Mouse (Mus musculus): ENCODE results near the gene Auts2. TPM values are rescaled to one million over a fixed set of nuclear protein-coding genes. Genes with fewer than 3 reads are reported as not detected.
A peak's percentile ranks its signal among the peaks of the same experiment; 100 is the strongest.

Gene Auts2
- polyA plus RNA-seq, 1 experiment from 2014 or later = 32.6 TPM

GRCm38 (mm10) chr5:131664657-131665056, 878.5 kb downstream of the Auts2 start:
- WGBS = 93% methylated on average over 7 of the region's 7 CpGs

GRCm38 (mm10) chr5:131662657-131663056, 880.5 kb downstream of the Auts2 start:
- Histone ChIP-seq H3K9ac (ENCODE audit: low read depth, low read length) (no peak overlapping the region), H3K27me3 (ENCODE audit: control insufficient read depth, insufficient read depth, low read length) (no peaks in the 10 kb centered on the region), H3K27ac (ENCODE audit: low read depth, low read length) (no peak overlapping the region), H3K9me3 (ENCODE audit: control insufficient read depth, low read length) (no peaks in the 10 kb centered on the region), H3K36me3 (ENCODE audit: control insufficient read depth, insufficient read depth, low read length) (no peaks in the 10 kb centered on the region), H3K4me3 (ENCODE audit: low read length) (no peak overlapping the region), H3K4me2 (replicated peaks; ENCODE audit: low read depth, low read length) (no peak overlapping the region), H3K4me1 (ENCODE audit: control insufficient read depth, insufficient read depth, low read length) (0 out of 2 replicates have a peak, but pooled peaks cover 6% of the 10 kb centered on the region)
- WGBS = 55% methylated on average over 2 of the region's 2 CpGs
- ATAC-seq (ENCODE audit: low FRiP score, low TSS enrichment) = no peak

More at GRCm38 (mm10) chr5:131664657-131665056, 878.5 kb downstream of the Auts2 start:
- H3K27ac ChIP-seq (ENCODE audit: low read depth, low read length) = no peak overlapping the region
- H3K9ac ChIP-seq (ENCODE audit: low read depth, low read length) = no peak overlapping the region
- H3K4me2 ChIP-seq (replicated peaks; ENCODE audit: low read depth, low read length) = no peak overlapping the region
- H3K4me3 ChIP-seq (ENCODE audit: low read length) = no peak overlapping the region
- H3K4me1 ChIP-seq (ENCODE audit: control insufficient read depth, insufficient read depth, low read length) = 0 out of 2 replicates have a peak, but pooled peaks cover 6% of the 10 kb centered on the region
- no peaks in the 10 kb centered on the region for H3K27me3 ChIP-seq (ENCODE audit: control insufficient read depth, insufficient read depth, low read length)
- H3K9me3 ChIP-seq (ENCODE audit: control insufficient read depth, low read length) = no peaks in the 10 kb centered on the region
- ATAC-seq (ENCODE audit: low FRiP score, low TSS enrichment) = no peak
- H3K36me3 ChIP-seq (ENCODE audit: control insufficient read depth, insufficient read depth, low read length) = no peaks in the 10 kb centered on the region

- Histone ChIP-seq H3K27me3 (ENCODE audit: control insufficient read depth, insufficient read depth, low read length) (no peaks in the 10 kb centered on the region), H3K4me1 (ENCODE audit: control insufficient read depth, insufficient read depth, low read length) (0 out of 2 replicates have a peak, but pooled peaks cover 6% of the 10 kb centered on the region), H3K4me2 (replicated peaks; ENCODE audit: low read depth, low read length) (no peak overlapping the region), H3K4me3 (ENCODE audit: low read length) (no peak overlapping the region), H3K36me3 (ENCODE audit: control insufficient read depth, insufficient read depth, low read length) (no peaks in the 10 kb centered on the region), H3K9ac (ENCODE audit: low read depth, low read length) (no peak overlapping the region), H3K27ac (ENCODE audit: low read depth, low read length) (no peak overlapping the region), H3K9me3 (ENCODE audit: control insufficient read depth, low read length) (no peaks in the 10 kb centered on the region)
- 94% methylated on average over 19 of the region's 19 CpGs for WGBS
- no peak for ATAC-seq (ENCODE audit: low FRiP score, low TSS enrichment)
These were observed 884.2 kb downstream of the Auts2 start for GRCm38 (mm10) chr5:131658822-131659515.

GRCm38 (mm10) chr5:131654206-131654605, 888.9 kb downstream of the Auts2 start:
- Histone ChIP-seq H3K27ac (ENCODE audit: low read depth, low read length) (no peak overlapping the region), H3K9me3 (ENCODE audit: control insufficient read depth, low read length) (no peaks in the 10 kb centered on the region), H3K27me3 (ENCODE audit: control insufficient read depth, insufficient read depth, low read length) (no peaks in the 10 kb centered on the region), H3K4me3 (ENCODE audit: low read length) (no peak overlapping the region), H3K36me3 (ENCODE audit: control insufficient read depth, insufficient read depth, low read length) (no peaks in the 10 kb centered on the region), H3K4me2 (replicated peaks; ENCODE audit: low read depth, low read length) (no peak overlapping the region), H3K9ac (ENCODE audit: low read depth, low read length) (no peak overlapping the region), H3K4me1 (ENCODE audit: control insufficient read depth, insufficient read depth, low read length) (peaks cover 13% of the 10 kb centered on the region)
- no peak for ATAC-seq (ENCODE audit: low FRiP score, low TSS enrichment)
- WGBS = 67% methylated on average over 7 of the region's 7 CpGs

GRCm38 (mm10) chr5:131650381-131650891, 892.7 kb downstream of the Auts2 start:
- no peak overlapping the region; the same call in 1 of the 2 replicates for H3K9ac ChIP-seq (ENCODE audit: low read depth, low read length)
- H3K27me3 ChIP-seq (ENCODE audit: control insufficient read depth, insufficient read depth, low read length) = no peaks in the 10 kb centered on the region
- WGBS = 16% methylated on average over 11 of the region's 11 CpGs
- no peaks in the 10 kb centered on the region for H3K36me3 ChIP-seq (ENCODE audit: control insufficient read depth, insufficient read depth, low read length)
- peaks cover 25% of the 10 kb centered on the region for H3K4me1 ChIP-seq (ENCODE audit: control insufficient read depth, insufficient read depth, low read length)
- no peak overlapping the region for H3K4me2 ChIP-seq (replicated peaks; ENCODE audit: low read depth, low read length)
- H3K9me3 ChIP-seq (ENCODE audit: control insufficient read depth, low read length) = no peaks in the 10 kb centered on the region
- no peak overlapping the region for H3K27ac ChIP-seq (ENCODE audit: low read depth, low read length)
- peak; percentile 43; the same call in 1 of the 2 replicates for ATAC-seq (ENCODE audit: low FRiP score, low TSS enrichment)
- no peak overlapping the region for H3K4me3 ChIP-seq (ENCODE audit: low read length)

GRCm38 (mm10) chr5:131647683-131648119, 895.4 kb downstream of the Auts2 start:
- WGBS = 12% methylated on average over 4 of the region's 4 CpGs
- no peaks in the 10 kb centered on the region for H3K9me3 ChIP-seq (ENCODE audit: control insufficient read depth, low read length)
- H3K27me3 ChIP-seq (ENCODE audit: control insufficient read depth, insufficient read depth, low read length) = no peaks in the 10 kb centered on the region
- no peak for ATAC-seq (ENCODE audit: low FRiP score, low TSS enrichment)
- H3K27ac ChIP-seq (ENCODE audit: low read depth, low read length) = no peak overlapping the region
- 0 out of 2 replicates have a peak overlapping the region, but pooled peaks have one; percentile 12 for H3K9ac ChIP-seq (ENCODE audit: low read depth, low read length)
- H3K36me3 ChIP-seq (ENCODE audit: control insufficient read depth, insufficient read depth, low read length) = no peaks in the 10 kb centered on the region
- H3K4me1 ChIP-seq (ENCODE audit: control insufficient read depth, insufficient read depth, low read length) = peaks cover 41% of the 10 kb centered on the region
- no peak overlapping the region for H3K4me2 ChIP-seq (replicated peaks; ENCODE audit: low read depth, low read length)
- no peak overlapping the region for H3K4me3 ChIP-seq (ENCODE audit: low read length)

- Histone ChIP-seq H3K36me3 (ENCODE audit: control insufficient read depth, insufficient read depth, low read length) (no peaks in the 10 kb centered on the region), H3K27ac (ENCODE audit: low read depth, low read length) (no peak overlapping the region), H3K9me3 (ENCODE audit: control insufficient read depth, low read length) (no peaks in the 10 kb centered on the region), H3K9ac (ENCODE audit: low read depth, low read length) (no peak overlapping the region), H3K4me3 (ENCODE audit: low read length) (no peak overlapping the region), H3K4me2 (replicated peaks; ENCODE audit: low read depth, low read length) (no peak overlapping the region), H3K27me3 (ENCODE audit: control insufficient read depth, insufficient read depth, low read length) (no peaks in the 10 kb centered on the region), H3K4me1 (ENCODE audit: control insufficient read depth, insufficient read depth, low read length) (peaks cover 44% of the 10 kb centered on the region)
- 39% methylated on average over 4 of the region's 4 CpGs for WGBS
- no peak for ATAC-seq (ENCODE audit: low FRiP score, low TSS enrichment)
These were observed 896.0 kb downstream of the Auts2 start for GRCm38 (mm10) chr5:131647104-131647682.

GRCm38 (mm10) chr5:131646192-131646775, 896.9 kb downstream of the Auts2 start:
- H3K9ac ChIP-seq (ENCODE audit: low read depth, low read length) = no peak overlapping the region
- no peak for ATAC-seq (ENCODE audit: low FRiP score, low TSS enrichment)
- H3K4me2 ChIP-seq (replicated peaks; ENCODE audit: low read depth, low read length) = no peak overlapping the region
- H3K9me3 ChIP-seq (ENCODE audit: control insufficient read depth, low read length) = no peaks in the 10 kb centered on the region
- H3K4me3 ChIP-seq (ENCODE audit: low read length) = no peak overlapping the region
- H3K36me3 ChIP-seq (ENCODE audit: control insufficient read depth, insufficient read depth, low read length) = no peaks in the 10 kb centered on the region
- H3K27me3 ChIP-seq (ENCODE audit: control insufficient read depth, insufficient read depth, low read length) = no peaks in the 10 kb centered on the region
- 71% methylated on average over 10 of the region's 10 CpGs for WGBS
- H3K27ac ChIP-seq (ENCODE audit: low read depth, low read length) = no peak overlapping the region
- peaks cover 44% of the 10 kb centered on the region for H3K4me1 ChIP-seq (ENCODE audit: control insufficient read depth, insufficient read depth, low read length)

Data from kidney, embryonic 14.5 days (tissue).